Mouse (Mus musculus) left cerebral cortex, adult 18-20 months (tissue): Measurements from ENCODE around the gene Elmod1. TPM values are rescaled to one million over a fixed set of nuclear protein-coding genes. Genes with fewer than 3 reads are reported as not detected.

Source experiments
- DNase-seq, 2 experiments: peaks; one replicate each; pipeline ENCODE4 v3.0.0; 2021 to 2022; ENCODE audit warnings: low spot score in 2 of 2, mixed read lengths in 1 of 2
- total RNA-seq, 2 experiments: library from RNA; stranded (reverse); gene quantifications; 2 replicates each; pipeline ENCODE4 v1.2.3; 2021

The Elmod1 gene
- total RNA-seq, 2 experiments from 2014 or later: 183 to 192 TPM

GRCm38 (mm10) chr9:53910823-53911222 lies 64.3 kb downstream of the Elmod1 start:
- DNase-seq: no peak

GRCm38 (mm10) chr9:53910331-53910730 lies 64.8 kb downstream of the Elmod1 start:
- peak in 1 of 2 experiments; percentile 30 for DNase-seq

DNA sequence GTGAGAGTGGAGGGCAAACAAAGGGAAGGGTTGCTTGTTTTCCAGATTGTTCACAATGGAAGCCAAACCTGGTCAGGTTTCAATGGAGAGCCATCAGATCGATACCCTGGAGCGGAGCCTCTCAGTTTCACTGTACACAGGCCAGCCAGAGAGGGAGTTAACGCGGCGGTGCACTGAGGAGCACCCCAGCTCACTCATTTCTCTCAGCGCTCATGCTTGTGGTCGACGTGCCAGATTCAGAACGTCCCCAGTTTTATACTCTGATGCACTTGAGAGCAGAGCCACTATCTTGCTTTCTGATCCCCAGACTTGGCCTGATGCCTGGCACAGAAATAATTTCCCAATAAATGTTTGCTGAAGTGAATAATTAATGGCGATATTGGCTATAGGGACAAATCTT lies 68.3 kb downstream of the Elmod1 start:
- DNase-seq: no peak

DNA sequence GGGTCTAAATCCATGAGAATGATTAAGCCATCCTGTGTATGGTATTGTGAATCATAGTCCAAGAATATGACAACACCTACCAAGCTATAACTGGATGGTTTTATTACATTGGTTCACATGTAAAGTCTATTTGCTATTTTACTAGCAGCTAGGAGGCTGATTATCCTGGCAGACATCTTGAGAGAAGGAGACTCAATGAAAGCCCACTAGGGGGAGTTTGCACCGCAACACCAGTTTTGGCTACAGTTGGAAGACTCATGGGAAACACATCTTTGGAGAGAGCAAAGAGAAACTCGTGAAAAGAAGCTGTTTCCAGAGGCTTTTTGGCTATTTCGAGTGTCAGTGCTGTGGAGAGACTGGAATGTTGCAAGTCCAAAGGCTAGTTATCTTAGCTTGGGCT lies 69.7 kb downstream of the Elmod1 start:
- DNase-seq: no peak

DNA sequence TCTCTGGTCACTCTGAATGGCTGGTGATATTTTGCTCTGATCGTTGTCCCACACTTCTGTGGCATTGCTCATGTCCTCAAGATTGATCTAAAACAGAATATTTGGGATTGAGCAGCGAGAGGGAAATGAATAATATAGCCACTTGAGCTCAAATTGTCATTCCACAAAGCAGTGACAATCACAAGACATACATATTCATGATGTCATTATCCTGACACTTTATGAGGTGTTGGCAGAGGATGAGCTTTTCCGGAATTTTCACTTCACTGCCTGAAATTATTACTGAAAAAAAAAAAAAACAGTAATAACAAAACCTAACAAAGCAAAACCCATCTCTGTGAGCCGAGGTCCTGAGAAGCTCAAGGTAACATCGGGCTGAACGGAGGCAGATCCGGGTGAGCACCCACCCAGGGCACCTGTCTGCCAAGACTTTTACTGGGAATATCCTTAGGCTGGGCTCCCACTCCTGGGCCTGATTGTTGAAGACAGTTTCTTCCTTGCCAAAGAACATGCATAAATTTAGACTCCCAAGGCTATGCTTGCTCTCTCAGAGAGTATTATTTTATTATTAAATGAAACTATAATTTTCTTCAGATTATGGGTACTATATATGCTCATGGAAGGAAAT lies 71.8 kb downstream of the Elmod1 start:
- no peak for DNase-seq

- DNase-seq: no peak
Observed at GRCm38 (mm10) chr9:53899836-53900235, 75.3 kb downstream of the Elmod1 start.

GRCm38 (mm10) chr9:53895827-53896226 lies 79.3 kb downstream of the Elmod1 start:
- no peak for DNase-seq

DNA sequence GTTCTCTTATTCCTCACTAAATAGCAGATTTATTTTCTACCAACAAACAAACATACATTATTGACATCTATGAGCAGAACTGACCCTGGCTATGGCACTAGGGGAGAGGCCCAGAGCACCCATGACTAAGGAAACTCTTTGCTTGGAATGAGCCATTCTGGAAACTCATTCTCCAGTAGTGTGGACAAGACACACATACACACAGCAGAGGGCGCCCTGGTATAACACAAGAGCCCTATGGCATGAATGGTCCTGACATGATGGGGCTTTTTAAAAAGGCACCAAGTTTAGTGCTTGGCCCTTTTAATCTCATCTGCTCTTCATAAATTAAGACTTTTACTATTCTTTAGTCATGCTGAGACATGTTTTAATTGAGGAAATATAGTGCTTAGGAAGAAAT lies 85.0 kb downstream of the Elmod1 start:
- DNase-seq: peak; percentile 73

- DNase-seq: no peak
Observed at GRCm38 (mm10) chr9:53883588-53884280, 91.4 kb downstream of the Elmod1 start.

GRCm38 (mm10) chr9:53877423-53877822 lies 97.7 kb downstream of the Elmod1 start:
- no peak for DNase-seq

GRCm38 (mm10) chr9:53873239-53873638 lies 101.9 kb downstream of the Elmod1 start:
- DNase-seq: no peak

Other genes with a start within 250 kb of the Elmod1 start
- 1 to 10 TPM; 2.4 to 2.8 TPM for gene Slc35f2, start 203.8 kb downstream of the Elmod1 start, total RNA-seq
- gene Sln, start 125.1 kb downstream of the Elmod1 start, total RNA-seq: not detected
- gene Tnfaip8l3, start 93.1 kb upstream of the Elmod1 start, total RNA-seq: 10 to 100 TPM in 1 of 2 experiments, 1 to 10 TPM in 1; 9.1 to 11.7 TPM